Mouse (Mus musculus) hindbrain, embryonic 14.5 days (tissue): ENCODE data around the gene Snx11. TPM values are rescaled to one million over a fixed set of nuclear protein-coding genes. Genes with fewer than 3 reads are reported as not detected.

Experiments used
- ATAC-seq: fragments of 200-750 bp; cut with Nextera tagmentation; 2 replicates; pipeline ENCODE4 v1.8.0; 2017; ENCODE audit warnings: moderate number of reproducible peaks, mild to moderate bottlenecking, moderate TSS enrichment, moderate library complexity; ENCODE audit not compliant: low FRiP score
- DNase-seq: peaks from one replicate; pipeline ENCODE4 v3.0.0-alpha.2; 2015; ENCODE audit warnings: low spot score
- H3K27ac ChIP-seq: fragments of 300-500 bp; sonication (generic); 2 replicates; pipeline ENCODE4 v1.5.1; 2014; ENCODE audit warnings: mild to moderate bottlenecking, moderate library complexity
- H3K27me3 ChIP-seq: fragments of 300-500 bp; sonication (generic); 2 replicates; pipeline ENCODE4 v1.6.1; 2014; ENCODE audit warnings: mild to moderate bottlenecking, low read length, mixed read lengths; ENCODE audit not compliant: control insufficient read depth, insufficient read depth
- H3K36me3 ChIP-seq: fragments of 300-500 bp; sonication (generic); replicated peaks from 2 replicates; pipeline ENCODE4 v1.6.1; 2014; ENCODE audit not compliant: control insufficient read depth, insufficient read depth
- H3K4me1 ChIP-seq: fragments of 300-500 bp; sonication (generic); replicated peaks from 2 replicates; pipeline ENCODE4 v1.6.1; 2014; ENCODE audit warnings: antibody characterized with exemption, low read length, mixed read lengths; ENCODE audit not compliant: control insufficient read depth, insufficient read depth
- H3K4me2 ChIP-seq: fragments of 300-500 bp; sonication (generic); replicated peaks from 2 replicates; pipeline ENCODE4 v1.6.1; 2014; ENCODE audit warnings: mild to moderate bottlenecking, moderate library complexity
- H3K4me3 ChIP-seq: fragments of 300-500 bp; sonication (generic); replicated peaks from 2 replicates; pipeline ENCODE4 v1.5.1; 2014; ENCODE audit warnings: mild to moderate bottlenecking, low read length
- H3K9ac ChIP-seq: fragments of 300-500 bp; sonication (generic); 2 replicates; pipeline ENCODE4 v1.6.1; 2014
- H3K9me3 ChIP-seq: fragments of 300-500 bp; sonication (generic); 2 replicates; pipeline ENCODE4 v1.6.1; 2016; ENCODE audit warnings: low read length; ENCODE audit not compliant: control insufficient read depth
- WGBS: fragments of 180-500 bp; shearing (Covaris S2); extraction: QIAGEN DNeasy Blood & Tissue Kit; methylation state at CpG from one replicate; pipeline ENCODE4 v1.1.7; 2014; 5-methylcytosine and 5-hydroxymethylcytosine counted together
- polyA plus RNA-seq: library from polyadenylated mRNA; unstranded; fragments of >200 nt; fragmentation: Nextera tagmentation; extraction: Ambion mirVana; gene quantifications from 2 replicates; pipeline ENCODE4 v1.2.1, GENCODE M21; 2014

Snx11 gene
- polyA plus RNA-seq, 1 experiment from 2014 or later: 42.5 TPM

DNA sequence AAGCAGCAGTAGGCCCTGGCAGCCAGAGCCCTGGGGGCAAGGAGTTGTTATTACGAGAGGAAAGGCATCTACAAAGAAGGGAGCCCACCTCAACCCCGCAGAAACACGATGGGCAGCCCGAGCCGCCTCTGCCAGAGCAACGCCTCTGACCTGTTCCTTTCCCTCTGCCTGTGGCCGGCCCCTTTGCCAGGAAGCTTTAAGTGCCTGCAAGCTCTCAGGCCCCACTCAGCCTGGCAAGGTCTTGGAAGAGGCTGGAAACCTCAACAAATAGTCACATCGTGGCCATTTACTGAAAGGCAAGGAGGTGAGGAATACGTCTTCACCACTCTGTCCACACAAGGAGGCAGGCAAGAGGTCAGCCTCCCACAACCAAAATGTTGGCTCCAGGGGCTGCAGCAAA, 9.1 kb downstream of the Snx11 start:
- H3K27ac ChIP-seq: peak overlapping the region; percentile 84
- no peaks in the 10 kb centered on the region for H3K9me3 ChIP-seq
- ATAC-seq: no peak
- DNase-seq: no peak
- H3K9ac ChIP-seq: peak overlapping the region; percentile 31
- no peaks in the 10 kb centered on the region for H3K27me3 ChIP-seq
- 70% methylated on average over 9 of the region's 9 CpGs for WGBS
- H3K4me3 ChIP-seq: no peak overlapping the region
- H3K36me3 ChIP-seq: peaks cover 57% of the 10 kb centered on the region
- H3K4me1 ChIP-seq: peaks cover 49% of the 10 kb centered on the region
- H3K4me2 ChIP-seq: peak overlapping the region; percentile 2; the same call in 1 of the 2 replicates

DNA sequence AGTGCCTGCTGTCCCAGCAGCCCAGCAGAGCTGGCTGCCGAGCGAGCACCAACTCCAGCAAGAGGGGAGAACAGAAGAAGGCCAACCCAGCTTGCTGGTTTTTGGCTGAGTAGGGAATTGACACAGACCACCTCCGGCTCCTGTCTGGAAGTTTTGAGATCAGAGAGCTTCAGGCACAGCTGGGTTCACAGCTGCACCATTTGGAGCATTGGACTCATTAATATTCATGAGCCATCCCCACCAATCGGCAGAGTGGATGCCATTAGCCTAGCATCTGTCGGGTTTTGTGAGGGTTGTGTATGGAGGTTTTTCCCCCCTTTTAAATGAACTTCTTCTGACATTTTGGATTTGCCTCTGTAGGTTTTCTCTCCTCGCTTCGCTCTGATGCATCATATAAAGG, 10.3 kb downstream of the Snx11 start:
- ATAC-seq (peak; percentile 49), DNase-seq (peak; percentile 75)
- no peak overlapping the region for H3K4me2 ChIP-seq
- no peak overlapping the region for H3K4me3 ChIP-seq
- H3K27me3 ChIP-seq: no peaks in the 10 kb centered on the region
- H3K9ac ChIP-seq: no peak overlapping the region
- 18% methylated on average over 7 of the region's 7 CpGs for WGBS
- peaks cover 49% of the 10 kb centered on the region for H3K4me1 ChIP-seq
- H3K27ac ChIP-seq: peak overlapping the region; percentile 84
- H3K9me3 ChIP-seq: no peaks in the 10 kb centered on the region
- peaks cover 46% of the 10 kb centered on the region for H3K36me3 ChIP-seq

DNA sequence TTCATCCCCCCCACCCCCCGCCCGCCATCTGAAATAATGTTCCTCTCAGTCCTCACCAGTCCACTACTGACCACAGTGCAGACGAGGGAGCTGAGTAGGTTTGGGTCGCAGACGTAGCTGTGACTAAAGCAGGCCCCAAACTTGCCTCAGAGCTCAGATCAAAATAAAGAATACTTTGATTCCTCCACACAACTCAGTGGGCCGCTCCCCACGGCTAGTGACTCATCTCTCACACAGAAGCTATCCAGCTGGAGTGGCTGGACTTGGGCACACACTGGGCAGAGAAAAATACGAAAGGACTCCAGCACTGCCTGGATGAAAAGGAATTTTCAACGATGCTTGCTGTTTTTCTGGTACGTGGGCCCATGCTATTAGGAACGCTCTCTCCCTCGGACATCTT, 10.8 kb downstream of the Snx11 start:
- Histone ChIP-seq H3K4me3 (no peak overlapping the region), H3K27ac (peak overlapping the region; percentile 84), H3K36me3 (peaks cover 41% of the 10 kb centered on the region), H3K27me3 (no peaks in the 10 kb centered on the region), H3K4me1 (peaks cover 49% of the 10 kb centered on the region), H3K4me2 (no peak overlapping the region), H3K9me3 (no peaks in the 10 kb centered on the region), H3K9ac (no peak overlapping the region)
- 66% methylated on average over 12 of the region's 12 CpGs for WGBS
- DNase-seq (no peak), ATAC-seq (no peak)

DNA sequence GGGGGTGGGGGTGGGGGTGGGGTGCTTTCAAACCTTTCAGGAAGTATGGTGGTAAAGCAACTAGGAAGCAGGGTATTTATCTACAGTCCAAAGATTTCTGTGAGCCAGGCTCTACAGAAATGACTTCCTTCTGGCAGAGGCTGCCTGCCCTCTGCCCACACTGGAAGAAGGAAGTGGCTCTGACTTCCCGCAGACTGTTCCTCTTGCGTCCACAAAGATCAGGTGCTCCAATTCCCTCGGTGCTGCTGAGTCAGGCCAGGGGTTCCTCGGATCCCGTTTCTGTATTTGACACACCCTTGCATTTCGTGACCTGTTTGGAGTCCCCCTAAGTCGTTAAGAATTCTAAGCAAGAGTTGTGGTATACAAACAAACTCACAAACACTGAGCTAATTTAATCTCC, 11.7 kb downstream of the Snx11 start:
- 82% methylated on average over 7 of the region's 7 CpGs for WGBS
- Histone ChIP-seq H3K4me1 (peaks cover 49% of the 10 kb centered on the region), H3K36me3 (peaks cover 31% of the 10 kb centered on the region), H3K27me3 (no peaks in the 10 kb centered on the region), H3K27ac (peak overlapping the region; percentile 84), H3K9ac (no peak overlapping the region), H3K9me3 (no peaks in the 10 kb centered on the region), H3K4me2 (no peak overlapping the region), H3K4me3 (no peak overlapping the region)
- no peak for DNase-seq
- ATAC-seq: no peak

DNA sequence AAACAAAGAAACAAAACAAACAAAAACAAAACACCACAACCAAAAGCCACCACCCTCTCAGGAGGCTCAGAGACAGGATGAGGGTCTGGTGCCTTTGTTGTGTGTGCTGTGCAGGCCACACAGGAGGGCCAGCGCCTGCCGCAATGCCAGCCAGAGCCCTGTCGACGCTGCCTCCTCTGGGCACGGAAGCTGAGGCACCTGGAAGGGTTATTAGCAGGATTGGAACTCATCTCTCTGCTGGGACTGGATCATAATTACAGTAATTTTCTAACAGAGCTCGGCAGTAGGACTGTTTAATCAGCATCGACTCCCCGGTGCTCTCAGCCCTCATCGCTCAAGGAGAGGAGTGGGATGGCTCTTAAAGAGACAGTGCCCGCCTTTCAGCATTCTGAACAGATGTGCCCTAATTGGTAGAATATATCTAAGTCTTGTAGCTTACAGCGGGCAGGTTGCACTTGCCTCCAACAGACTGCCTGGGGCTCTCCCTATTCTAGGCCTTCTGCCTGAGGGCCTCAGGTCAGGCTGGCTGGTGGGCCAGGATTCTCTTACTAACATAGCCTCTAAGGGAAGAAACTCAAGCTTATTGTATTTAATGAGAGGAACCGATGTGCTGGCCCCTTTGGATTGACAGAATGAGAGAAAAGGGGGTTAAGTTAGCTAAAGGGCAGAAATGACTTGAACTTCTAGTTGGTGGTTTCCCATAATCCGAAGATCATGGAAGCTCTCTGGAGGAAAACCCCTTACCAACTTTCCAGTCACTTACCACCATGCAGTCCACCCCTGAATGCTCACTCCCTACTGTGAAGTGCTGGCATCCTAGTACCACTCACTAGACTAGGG, 12.6 kb downstream of the Snx11 start:
- H3K4me3 ChIP-seq: no peak overlapping the region
- peaks cover 49% of the 10 kb centered on the region for H3K4me1 ChIP-seq
- H3K9ac ChIP-seq: peak overlapping the region; percentile 47
- peaks cover 22% of the 10 kb centered on the region for H3K36me3 ChIP-seq
- H3K27ac ChIP-seq: peak overlapping the region; percentile 84
- DNase-seq (peak; percentile 59), ATAC-seq (peak; percentile 37; the same call in 1 of the 2 replicates)
- no peaks in the 10 kb centered on the region for H3K9me3 ChIP-seq
- peak overlapping the region; percentile 11; the same call in 1 of the 2 replicates for H3K4me2 ChIP-seq
- WGBS: 20% methylated on average over 13 of the region's 13 CpGs
- H3K27me3 ChIP-seq: no peaks in the 10 kb centered on the region

DNA sequence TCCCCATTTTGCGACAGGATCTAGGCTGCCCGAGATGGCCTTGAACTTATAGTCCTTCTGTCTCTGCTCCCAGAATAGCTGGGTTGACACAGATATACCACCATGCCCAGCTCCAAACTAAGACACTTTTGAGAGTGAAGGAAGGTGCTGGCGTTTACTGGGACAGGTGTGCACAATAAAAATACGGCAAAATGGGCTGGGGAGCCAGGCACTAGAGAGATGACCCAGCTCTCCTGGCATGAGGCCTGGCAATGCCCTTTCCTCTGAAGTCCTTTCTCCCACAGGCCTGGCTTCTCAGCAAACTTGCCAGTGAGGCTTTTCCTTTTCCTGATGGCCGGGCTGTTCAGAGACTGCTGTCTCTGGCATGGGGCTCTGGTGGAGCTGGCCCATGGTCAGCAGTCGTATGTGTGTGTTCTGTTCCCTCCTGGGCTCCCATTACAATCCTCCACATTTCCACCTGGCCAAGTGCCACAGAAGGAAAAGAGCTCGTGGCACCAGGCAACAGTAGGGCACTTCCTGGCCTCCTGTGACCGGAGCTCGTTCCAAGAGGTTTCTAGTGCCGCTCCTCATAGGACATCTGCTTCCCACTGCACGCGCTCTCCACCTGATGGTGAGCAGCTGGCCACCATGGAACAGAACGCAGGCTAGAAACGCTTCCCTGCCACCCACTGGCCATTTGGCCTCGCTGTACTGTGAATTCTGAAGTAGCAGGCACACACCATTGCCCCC, 14.5 kb downstream of the Snx11 start:
- Histone ChIP-seq H3K4me3 (no peak overlapping the region), H3K9me3 (no peaks in the 10 kb centered on the region), H3K4me2 (no peak overlapping the region), H3K27me3 (no peaks in the 10 kb centered on the region), H3K27ac (peak overlapping the region; percentile 29; the same call in 1 of the 2 replicates), H3K36me3 (0 out of 2 replicates have a peak, but pooled peaks cover 4% of the 10 kb centered on the region), H3K4me1 (peaks cover 38% of the 10 kb centered on the region), H3K9ac (no peak overlapping the region)
- DNase-seq (no peak), ATAC-seq (no peak)
- 58% methylated on average over 15 of the region's 15 CpGs for WGBS

DNA sequence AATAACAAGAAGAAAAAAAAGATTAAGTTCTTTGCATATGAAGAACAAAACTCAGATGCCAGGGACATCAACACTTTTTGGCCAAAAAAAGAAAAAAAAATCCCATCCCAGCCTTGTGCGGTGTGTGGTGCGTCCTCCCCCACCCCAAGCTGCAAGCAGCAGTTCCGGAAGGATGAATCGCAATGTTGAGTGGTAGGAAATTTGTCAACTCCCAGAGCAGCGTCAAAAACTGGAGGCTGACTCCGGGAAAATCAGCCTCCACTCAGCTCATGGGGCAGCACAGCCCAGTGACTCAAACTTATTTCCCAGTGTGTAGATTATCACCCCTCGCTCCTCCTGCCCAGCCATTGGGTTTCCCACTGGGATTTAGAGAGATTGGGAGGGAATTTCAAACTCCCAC, 15.4 kb downstream of the Snx11 start:
- H3K9me3 ChIP-seq: no peaks in the 10 kb centered on the region
- no peaks in the 10 kb centered on the region for H3K27me3 ChIP-seq
- H3K36me3 ChIP-seq: no peaks in the 10 kb centered on the region
- DNase-seq (no peak), ATAC-seq (no peak)
- no peak overlapping the region for H3K4me2 ChIP-seq
- H3K4me3 ChIP-seq: no peak overlapping the region
- no peak overlapping the region for H3K27ac ChIP-seq
- H3K4me1 ChIP-seq: peaks cover 30% of the 10 kb centered on the region
- H3K9ac ChIP-seq: no peak overlapping the region
- 71% methylated on average over 7 of the region's 7 CpGs for WGBS

DNA sequence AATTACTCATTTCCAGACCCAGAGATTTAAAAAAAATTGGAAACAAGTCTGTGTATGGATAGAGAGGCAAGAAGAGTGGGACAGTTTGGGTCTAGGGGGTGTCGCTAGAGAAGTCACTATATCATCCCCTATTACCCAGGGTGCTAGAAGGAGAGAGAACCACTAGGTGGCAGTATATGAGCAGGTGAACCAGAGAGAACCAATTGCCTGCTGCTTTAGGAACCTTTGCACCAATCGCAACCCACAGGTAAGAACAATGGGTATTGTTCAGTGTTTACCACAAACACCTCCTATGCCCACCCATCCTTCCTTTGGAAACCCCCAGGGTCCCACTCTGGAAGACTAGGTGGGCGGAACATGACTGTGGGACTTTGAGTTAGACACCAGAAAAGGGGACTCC, 17.3 kb downstream of the Snx11 start:
- H3K4me3 ChIP-seq: no peak overlapping the region
- no peak for DNase-seq
- H3K9ac ChIP-seq: no peak overlapping the region
- no peaks in the 10 kb centered on the region for H3K36me3 ChIP-seq
- peaks cover 14% of the 10 kb centered on the region for H3K4me1 ChIP-seq
- WGBS: 33% methylated on average over 3 of the region's 3 CpGs
- H3K4me2 ChIP-seq: no peak overlapping the region
- no peaks in the 10 kb centered on the region for H3K9me3 ChIP-seq
- no peaks in the 10 kb centered on the region for H3K27me3 ChIP-seq
- no peak for ATAC-seq
- H3K27ac ChIP-seq: no peak overlapping the region

DNA sequence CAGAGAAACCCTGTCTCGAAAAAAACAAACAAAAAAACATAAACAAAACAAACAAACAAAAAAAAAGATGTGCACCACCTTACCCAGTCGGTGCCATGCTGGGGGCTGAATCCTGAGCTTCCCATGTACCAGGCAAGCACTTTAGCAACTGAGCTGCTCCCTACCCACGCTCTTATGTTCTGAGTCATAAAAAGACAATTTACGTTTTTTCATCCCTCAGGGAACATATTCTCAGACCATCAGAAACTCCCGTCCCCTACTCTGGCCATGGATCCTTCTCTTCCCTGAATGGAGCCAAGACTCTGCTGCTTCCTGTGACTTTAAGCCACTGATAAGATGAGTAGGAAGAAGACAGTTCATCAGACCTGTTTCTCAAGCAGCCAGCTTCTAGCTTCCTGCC, 19.0 kb downstream of the Snx11 start:
- Histone ChIP-seq H3K27ac (no peak overlapping the region), H3K4me2 (no peak overlapping the region), H3K36me3 (no peaks in the 10 kb centered on the region), H3K9ac (no peak overlapping the region), H3K4me1 (no peaks in the 10 kb centered on the region), H3K27me3 (no peaks in the 10 kb centered on the region), H3K4me3 (no peak overlapping the region), H3K9me3 (no peaks in the 10 kb centered on the region)
- DNase-seq (no peak), ATAC-seq (no peak)
- 75% methylated on average over 5 of the region's 5 CpGs for WGBS
